Mouse (Mus musculus): ENCODE data around the gene Atp8a2.

The Atp8a2 gene

DNA sequence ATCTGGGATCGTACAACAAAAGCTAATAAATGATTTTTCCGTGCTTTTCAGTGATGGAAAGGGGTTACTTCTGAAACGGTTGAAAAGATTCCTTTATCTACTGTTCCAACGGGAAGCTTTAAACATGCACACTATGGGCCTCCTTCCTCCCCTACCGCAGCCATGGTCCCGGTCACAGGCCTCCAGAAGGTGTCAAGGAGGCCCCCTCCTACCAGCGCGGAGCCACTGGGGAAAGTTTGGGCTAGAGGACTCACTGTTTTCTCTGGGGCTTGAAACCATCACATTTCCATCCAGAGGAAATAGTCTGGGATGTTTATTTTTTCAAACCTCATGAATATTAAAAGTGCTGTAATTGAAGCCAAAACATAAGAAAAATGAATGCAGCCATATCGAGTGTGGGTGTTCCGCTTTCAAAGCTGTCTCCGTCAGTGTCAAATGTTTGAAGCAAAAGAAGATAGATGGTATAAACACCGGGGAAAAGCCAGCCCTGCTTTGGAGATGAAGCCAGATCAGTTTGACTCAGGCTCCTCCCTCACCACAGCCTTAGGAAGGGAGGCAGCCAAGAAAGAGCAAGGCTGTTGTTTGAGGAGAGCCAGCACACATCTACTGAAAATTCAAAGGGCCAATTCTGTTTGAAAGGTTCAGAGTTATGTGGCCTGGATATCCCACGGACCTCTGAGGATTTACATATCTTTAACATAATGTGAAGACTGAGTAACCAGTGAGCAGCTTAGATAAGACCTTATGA, 481.1 kb downstream of the Atp8a2 start:
- no peak for DNase-seq (ENCODE audit: inconsistent ontology term)

DNA sequence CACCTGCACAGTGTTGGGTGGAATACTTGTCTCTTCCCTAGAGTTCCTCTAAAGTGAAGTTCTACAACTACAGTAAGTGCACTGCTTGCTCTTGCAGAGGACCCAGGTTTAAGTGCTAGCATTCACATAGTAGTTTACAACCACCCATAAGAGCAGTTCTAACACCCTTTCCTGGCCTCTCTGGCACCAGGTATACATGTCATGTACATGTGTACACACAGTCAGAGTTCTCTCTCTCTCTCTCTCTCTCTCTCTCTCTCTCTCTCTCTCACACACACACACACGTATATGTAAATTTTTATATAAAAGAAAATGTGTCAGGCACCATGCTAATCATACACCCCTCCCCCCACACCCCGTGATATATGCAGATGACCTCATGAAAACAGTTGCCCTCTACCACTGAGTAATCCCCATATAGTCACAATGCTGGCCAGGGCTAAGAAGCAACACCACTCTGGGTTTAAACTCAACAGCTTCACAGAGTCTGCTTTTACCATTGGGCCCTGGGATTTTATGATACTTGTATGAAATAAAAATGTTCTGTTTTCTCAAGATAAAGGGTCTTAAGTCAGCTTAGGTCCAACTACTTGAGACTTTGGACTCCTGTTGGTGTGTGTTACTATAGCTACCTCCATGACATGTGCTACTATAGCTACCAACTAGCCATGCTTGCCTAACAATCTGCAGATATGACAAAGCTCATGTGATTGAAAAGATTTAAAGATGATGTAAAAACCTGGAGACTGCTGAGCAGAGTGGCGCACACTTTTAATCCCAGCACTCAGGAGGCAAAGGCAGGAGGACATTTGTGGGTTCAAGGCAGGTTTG, 487.3 kb downstream of the Atp8a2 start:
- no peak for DNase-seq (ENCODE audit: inconsistent ontology term)

DNA sequence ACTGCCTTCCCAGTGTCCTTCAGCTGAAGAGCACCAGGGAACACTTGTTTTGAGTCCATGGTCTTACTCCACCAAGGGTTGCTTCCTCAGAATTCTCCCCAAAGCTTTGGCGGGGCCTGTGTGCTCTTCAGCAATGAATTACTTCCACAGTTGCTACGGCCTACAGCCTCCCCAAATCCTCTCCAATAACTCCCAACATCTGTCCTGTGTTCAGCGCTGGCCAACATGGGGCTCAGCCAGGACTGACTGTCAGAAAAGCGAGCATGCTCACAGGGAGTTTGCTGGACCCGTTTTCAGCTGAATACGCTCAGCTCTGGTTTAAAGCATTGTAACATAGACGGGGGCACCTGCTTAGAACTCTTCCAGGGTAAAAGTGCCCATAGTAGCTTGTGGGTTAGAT, 489.0 kb downstream of the Atp8a2 start:
- no peak for DNase-seq (ENCODE audit: inconsistent ontology term)

DNA sequence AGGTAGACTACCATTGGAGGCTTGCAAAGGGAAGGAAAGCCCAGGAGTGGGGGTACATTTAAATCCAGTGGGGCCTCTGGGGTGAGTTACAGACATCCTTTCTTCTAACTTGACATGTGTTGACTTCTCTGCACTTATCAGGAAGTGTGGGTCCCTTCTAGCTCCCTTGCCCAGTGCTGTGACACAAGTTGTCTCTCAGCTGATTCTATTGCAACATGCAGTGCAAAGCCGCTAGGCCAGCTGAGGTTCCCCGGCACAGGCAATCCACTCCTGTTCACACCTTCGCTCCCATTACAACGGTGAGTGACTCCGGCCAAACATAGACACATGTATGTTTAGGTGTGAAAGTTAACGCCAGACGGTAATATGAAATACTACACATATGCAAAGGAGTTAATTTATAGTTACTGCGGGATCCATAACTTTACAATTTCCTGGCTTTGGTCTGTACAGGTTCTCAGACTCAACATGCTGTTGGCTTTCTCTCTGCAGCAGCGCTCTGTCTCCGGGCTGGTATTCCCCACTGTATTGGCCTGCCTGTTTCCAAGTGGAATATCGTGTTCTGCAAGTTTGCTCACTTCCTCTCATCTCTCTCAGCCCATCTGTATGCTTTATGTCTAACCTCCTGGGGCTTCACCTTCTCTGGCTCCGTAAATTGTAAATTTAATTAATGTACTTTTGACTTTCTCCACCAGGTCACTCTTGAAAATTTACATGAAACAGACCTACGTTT, 491.5 kb downstream of the Atp8a2 start:
- no peak for DNase-seq (ENCODE audit: inconsistent ontology term)

DNA sequence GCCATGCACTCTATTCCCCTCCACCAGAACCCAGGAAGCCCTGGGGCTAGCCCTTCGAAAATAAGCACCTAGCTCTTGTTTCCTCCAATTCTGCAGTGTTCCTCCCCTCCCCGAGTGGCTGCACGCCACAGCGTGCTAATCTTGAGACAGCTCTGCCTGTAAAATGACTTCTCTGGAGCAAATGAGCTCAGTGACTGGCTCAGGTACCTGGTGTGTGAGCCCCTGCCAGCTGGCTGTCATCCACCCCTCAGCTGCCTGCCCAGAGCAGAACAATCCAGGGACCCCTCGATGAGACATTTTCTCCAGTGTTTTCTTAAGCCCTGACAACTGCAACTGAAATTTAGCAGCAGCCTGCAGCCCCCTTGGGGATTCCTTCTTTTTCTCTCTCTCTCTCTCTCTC, 495.5 kb downstream of the Atp8a2 start:
- DNase-seq (ENCODE audit: inconsistent ontology term), result no peak

DNA sequence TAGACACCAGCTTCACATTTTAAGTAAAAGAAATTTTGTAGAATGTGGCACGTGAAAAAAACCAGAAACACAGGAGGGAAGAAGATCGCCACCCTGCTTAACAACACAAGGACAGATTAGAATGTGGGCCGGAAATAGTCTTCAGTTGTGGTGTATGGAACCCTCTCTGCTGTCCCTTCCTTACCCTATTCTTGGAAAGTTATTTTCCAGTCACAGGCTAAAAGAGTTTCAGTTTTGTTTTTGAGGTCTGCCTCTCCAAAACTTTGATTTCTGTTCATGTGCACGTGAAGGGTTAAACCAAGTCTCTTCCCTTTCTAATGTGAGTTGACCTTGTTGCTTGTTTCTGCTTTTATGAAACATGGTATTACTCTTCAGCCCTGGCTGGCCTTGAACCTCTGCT, 501.8 kb downstream of the Atp8a2 start:
- DNase-seq (ENCODE audit: inconsistent ontology term), result no peak

DNA sequence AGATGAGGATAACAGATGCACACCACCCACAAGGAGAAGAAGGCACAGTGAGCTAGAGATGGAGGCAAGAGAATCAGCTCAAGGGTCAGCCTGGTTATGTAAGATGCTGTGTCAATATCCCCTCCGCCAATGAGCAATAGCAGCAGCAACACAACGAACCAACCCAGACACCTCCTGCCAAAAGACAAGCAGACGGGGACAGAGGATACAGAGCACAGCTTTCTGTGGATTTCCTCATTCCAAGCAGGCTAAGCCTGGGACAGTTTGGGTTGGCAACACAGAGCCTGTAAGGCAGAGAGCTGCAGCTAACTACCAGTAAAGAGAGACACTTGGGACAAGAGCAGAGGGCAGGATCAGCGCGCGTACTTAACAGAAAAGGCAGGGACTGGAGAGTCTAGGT, 504.8 kb downstream of the Atp8a2 start:
- DNase-seq (ENCODE audit: inconsistent ontology term), result no peak

DNA sequence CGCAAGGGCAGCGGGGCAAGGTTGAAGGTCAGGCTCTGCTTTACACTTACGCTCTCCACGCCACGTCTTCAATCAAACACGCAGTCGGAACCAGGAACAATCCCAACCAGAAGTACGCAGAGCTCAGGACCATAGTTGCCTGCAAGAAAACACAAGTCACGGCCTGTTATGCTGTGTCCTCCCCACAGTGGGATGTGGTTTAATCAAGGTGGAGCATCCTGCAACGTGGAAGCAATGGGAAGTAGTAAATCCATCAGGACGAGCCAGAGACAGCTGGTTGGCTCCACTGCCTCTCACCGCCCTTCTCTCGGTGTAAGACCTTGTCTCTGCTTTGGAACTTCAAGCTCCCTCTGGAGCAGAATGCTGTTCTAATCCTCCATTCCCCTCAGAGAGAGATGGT, 505.6 kb downstream of the Atp8a2 start:
- no peak for DNase-seq (ENCODE audit: inconsistent ontology term)

DNA sequence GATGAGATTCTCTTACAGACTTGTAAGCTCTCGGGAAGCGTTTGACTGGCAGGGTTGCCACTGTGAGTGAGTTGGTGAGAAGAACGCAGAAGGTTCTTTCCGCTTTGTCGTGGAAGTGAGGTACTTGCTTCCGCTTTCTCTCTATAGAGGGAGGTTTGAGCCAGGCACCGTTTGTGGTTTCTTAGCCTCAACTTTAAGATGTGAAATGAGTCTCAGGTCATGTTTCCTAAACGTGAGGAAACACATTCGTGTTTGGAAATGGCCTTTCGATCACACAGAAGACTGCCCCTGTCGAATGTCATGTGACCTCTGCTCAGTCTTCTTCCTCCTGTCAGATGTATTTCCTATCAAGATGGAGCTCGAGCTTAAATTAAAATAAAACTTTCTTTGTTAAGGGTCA, 506.0 kb downstream of the Atp8a2 start:
- DNase-seq (ENCODE audit: inconsistent ontology term), result no peak

DNA sequence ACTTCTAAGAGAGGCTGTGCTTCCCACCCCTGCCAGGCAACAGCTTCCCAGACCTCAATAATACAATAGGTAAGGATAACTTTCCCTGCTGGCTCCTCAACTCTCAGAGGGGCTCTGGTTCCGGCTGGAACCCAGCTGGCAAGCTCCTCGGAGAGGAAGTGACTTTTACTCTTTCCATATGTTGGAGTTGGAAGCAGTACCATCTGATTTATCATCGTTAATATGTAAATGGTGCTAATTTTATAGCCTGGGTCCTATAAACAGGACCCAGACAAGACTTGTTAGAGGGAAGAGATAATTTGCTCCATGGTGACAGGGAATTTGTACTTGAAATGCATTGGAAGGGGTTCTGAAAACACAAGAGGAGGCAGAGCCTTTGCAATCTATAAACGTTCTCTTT, 507.4 kb downstream of the Atp8a2 start:
- no peak for DNase-seq (ENCODE audit: inconsistent ontology term)

DNA sequence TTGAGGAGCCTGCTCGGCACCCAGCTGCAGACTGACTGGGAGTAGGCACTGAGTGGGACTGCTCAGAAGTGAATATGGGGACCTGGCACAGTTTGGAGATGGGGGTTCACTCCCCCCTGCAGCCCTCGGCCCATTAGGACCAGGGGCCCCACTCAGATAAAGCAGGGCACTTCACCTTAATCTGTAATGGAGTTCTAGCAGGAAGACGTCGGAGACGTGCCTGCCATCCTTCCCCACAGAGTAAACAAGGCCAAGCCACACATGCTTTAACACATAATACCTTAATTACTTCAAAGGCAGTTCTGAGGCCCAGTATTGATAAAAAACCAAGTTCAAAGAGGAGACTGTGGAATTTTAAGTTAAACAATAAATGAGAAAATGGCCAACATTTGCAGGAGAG, 510.8 kb downstream of the Atp8a2 start:
- DNase-seq (ENCODE audit: inconsistent ontology term), result no peak

DNA sequence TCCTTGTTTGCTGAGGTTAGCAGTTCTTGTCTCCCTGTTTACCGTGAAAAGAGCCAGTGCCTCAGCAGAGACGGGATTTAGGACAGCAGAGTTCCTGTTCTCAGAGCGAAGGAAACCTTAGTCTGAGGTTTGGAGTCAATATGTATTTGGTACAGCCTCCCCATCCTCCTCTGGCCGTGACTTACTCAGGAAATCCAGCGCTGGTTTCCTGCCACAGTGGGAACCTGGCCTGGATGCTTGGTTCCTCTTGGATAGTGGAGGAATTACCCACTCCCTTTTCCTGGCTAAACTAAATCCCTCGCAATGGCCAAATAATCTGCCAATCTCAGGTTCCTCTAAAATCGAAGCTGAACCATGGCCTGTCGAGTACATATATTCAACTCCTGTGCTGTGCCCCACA, 511.6 kb downstream of the Atp8a2 start:
- no peak for DNase-seq (ENCODE audit: inconsistent ontology term)

DNA sequence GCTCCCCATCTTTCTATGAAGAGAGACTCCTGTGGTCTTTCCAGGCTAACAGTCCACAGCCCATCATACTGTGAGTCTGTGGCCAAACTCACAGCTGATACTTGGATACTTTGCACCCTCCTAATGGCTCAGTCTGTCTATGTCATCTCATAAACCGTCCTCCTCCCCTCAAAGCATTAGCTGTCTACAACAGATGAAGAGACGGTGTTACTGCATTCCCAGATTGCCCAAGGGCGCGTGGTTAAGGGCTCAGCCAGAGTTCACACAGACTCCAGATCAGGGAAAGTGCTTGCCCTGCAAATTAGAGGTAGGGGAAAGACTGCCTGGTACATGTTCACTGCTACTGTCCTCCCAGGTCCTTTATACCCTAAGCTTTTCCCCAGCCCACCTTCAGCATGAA, 515.1 kb downstream of the Atp8a2 start:
- DNase-seq (ENCODE audit: inconsistent ontology term), result peak; percentile 33

DNA sequence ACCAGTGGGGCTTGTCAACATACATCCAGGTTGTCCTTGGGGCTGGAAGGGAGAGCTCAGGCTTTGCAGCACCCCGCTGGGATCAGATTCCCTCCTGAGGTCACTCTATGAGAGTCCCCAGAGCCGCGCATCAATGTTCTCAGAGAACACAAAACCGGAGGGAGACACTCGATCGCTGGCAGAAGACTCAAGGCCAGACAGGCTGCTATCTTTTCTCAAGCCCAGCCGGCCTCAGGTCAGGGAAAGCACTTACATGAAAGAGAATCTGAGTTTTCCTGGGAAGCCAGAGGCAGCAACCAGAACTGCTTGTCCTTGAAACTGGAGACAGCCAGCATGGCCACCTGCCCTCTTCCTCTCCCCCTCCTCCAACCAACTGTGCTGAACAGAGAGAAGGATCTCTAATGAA, 519.4 kb downstream of the Atp8a2 start:
- no peak for DNase-seq (ENCODE audit: inconsistent ontology term)

DNA sequence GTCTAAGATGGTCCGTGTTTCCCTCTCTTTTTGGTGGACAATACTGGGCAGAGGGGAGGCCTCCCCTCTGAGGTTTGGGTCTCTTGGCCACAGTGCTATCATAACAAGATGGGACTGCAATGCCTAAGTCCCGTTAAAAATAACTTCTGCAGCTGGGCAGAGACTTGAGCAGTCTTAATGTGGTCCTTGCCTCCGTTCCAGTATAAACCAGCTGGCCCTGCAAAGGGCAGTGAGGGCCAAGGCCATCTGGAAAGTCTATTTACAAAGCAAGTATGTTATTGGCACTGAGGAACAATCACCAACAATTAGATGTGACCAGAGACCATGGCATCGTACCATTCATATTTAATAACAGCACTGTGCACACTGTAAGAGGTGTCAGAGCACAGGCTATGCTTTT, 521.6 kb downstream of the Atp8a2 start:
- DNase-seq (ENCODE audit: inconsistent ontology term), result no peak

DNA sequence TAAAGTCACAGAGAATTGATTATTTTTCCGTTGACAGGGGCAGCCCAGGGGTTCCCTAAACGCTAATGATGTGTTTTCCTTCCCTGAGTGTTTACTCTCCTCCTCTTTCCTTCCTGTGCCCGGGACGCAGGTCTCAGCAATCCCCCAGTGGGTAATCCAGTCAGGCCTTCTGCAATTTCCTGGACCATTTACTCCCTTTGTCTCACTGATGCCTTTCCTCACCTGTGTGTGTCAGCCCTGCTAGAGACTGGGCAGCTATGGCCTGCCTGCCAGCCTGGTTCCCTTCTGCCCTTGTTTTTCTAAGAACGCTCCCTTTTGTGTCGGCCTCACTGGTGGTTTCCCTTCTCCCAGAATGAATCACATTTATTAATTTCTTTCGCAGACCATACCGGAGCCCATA, 522.4 kb downstream of the Atp8a2 start:
- no peak for DNase-seq (ENCODE audit: inconsistent ontology term)

DNA sequence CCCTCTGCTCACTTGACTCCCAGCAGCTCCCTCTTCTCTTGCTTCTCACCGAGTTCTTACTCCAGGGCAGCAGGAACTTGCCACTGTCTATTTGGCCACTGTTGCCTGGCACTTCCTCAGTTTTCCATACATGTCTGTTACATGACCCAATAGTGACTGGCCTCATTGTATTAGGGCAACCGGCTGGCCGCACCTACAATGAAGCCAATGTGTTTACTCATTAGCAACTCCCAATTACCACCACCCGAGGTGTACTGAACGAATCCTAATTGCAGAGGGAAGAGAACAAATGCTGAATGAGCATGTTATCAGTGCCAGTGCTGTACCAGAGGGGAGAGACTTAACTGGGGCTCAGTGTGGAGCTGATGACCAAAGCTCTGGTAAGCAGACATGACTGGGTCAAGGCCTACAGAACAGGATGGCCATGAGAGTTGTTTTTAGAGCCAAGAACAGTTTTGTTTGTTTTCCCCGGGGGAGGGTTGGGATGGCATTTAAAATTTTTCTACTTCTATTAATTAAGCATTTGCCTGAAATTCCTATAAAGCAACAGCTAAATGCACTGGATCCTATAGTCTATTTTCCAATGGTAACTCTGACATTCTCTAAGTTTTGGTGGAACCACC, 524.0 kb downstream of the Atp8a2 start:
- peak; percentile 76 for DNase-seq (ENCODE audit: inconsistent ontology term)

DNA sequence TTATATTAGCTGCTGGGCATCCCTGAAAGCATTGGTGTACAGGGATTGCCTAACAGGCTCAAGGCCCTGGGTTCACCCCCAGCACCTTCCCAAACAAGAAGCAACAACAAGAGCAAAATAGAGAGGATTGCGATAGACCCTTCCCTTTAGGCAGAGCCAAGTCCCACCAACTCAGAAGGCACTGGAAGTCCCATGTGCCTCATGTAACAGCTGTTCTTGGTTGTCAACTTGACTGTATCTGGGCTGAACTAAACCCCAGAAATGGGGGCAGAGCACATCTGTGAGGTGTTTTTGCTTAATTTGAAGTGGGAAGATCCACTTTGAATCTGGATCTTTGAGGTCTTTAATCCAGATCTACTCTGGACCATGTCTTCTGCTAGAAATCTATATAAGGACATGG, 539.9 kb downstream of the Atp8a2 start:
- no peak for DNase-seq (ENCODE audit: inconsistent ontology term)

DNA sequence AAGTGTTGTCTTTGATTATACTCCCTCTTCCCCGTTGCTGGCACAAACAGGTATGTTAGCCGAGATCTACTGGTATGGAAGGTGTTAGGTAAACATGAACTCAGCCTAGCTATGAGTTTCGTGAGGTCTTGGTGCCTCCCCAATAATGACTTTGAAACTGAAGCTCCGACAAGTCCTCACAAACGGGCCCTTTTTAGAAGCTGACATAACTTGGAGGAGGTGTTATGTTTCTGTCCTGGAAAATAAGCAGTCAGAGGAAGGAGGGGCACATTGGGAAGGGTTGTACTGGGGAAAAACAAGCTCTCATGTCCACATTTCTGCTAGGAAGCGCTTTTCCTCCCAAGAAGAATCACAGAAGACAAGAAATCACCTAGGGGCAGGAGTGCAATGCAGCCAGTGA, 540.4 kb downstream of the Atp8a2 start:
- no peak for DNase-seq (ENCODE audit: inconsistent ontology term)

DNA sequence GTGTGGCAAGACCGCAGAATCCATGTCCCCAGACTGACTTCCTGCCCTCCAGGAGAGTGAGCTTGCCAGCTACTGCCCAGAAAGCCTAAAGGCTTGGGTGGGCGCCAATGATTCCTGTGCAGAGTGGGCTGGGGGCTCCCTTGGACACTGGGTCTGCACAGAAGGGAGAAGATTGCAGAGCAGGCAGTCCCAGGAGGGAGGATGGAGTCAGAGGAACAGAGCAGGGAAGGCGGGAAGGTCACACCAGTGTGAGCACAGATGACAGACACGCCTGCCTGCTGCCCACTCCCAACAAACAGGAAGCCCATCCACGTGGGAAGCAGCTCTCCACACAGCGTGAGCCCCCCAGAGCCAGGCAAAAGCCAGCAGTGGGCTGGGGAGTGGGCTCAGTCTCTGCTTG, 547.6 kb downstream of the Atp8a2 start:
- DNase-seq (ENCODE audit: inconsistent ontology term), result no peak

DNA sequence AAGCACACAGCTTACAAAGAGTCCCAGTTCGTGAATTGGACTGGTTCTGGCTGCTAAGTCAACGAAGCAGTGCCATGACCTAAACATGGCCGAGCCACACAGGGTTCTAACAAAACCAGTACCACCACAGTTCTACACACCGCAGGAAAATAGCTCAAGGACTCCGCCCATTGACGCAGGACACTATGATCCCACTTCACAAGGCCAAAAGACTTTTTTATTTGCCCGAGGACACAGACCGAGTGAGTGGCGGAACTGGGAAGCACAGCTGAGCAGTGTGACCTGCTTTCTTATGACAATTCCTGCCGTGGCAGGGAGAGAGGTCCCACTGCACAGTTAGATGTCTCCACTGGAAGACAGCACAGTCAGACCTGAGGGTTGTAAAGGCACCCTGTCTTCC, 548.4 kb downstream of the Atp8a2 start:
- DNase-seq (ENCODE audit: inconsistent ontology term), result no peak

Measured in Muller cell, postnatal 12 days (primary cell).